Comparison of ENCODE assay signal across 14 mouse cellular contexts in genomic region chr3:96565105-96565504, GRCm38 (mm10). TPM values are rescaled to one million over a fixed set of nuclear protein-coding genes. Genes with fewer than 3 reads are reported as not detected.
A peak's percentile ranks its signal among the peaks of the same experiment; 100 is the strongest.
DNase-seq lines count a peak whose midpoint lies in the region; ATAC-seq and TF ChIP-seq lines count a peak whose summit lies in the region.
"Had no signal": no experiment of that assay in that cellular context is flagged by ENCODE, and none has a peak within 500 bp of the region (broad histone marks: within the 10 kb centered on the region; RNA-seq: fewer than 3 reads in every experiment).

No protein-coding gene starts in this region.

- no peak overlapping the region for H3K4me2 ChIP-seq in heart, embryonic 12.5 days
- H3K4me2 ChIP-seq in neural tube, embryonic 13.5 days = no peak overlapping the region
- peak overlapping the region; percentile 40; the same call in 1 of the 2 replicates for H3K4me2 ChIP-seq in intestine, postnatal 0 days (replicated peaks; ENCODE audit: low read depth)
- H3K4me2 ChIP-seq in stomach, postnatal 0 days (replicated peaks; ENCODE audit: low read depth) = no peak overlapping the region
- H3K4me2 ChIP-seq: hindbrain, embryonic 14.5 days had no signal

- no peak for TF ChIP-seq EP300 in stomach, postnatal 0 days (optimal IDR thresholded peaks at IDR 0.05)

- no peaks in the 10 kb centered on the region for H3K27me3 ChIP-seq in heart, embryonic 12.5 days (replicated peaks)
- H3K27me3 ChIP-seq in neural tube, embryonic 13.5 days = no peaks in the 10 kb centered on the region
- H3K27me3 ChIP-seq in intestine, postnatal 0 days (replicated peaks; ENCODE audit: control insufficient read depth, insufficient read depth, low read length) = no peaks in the 10 kb centered on the region
- H3K27me3 ChIP-seq in stomach, postnatal 0 days (ENCODE audit: control insufficient read depth, insufficient read depth, low read length) = no peaks in the 10 kb centered on the region
- H3K27me3 ChIP-seq in midbrain, embryonic 10.5 days (ENCODE audit: low read depth, poor library complexity, severe bottlenecking) = no peaks in the 10 kb centered on the region

- no peak for TF ChIP-seq CTCF in intestine, postnatal 0 days (IDR thresholded peaks at IDR 0.05; ENCODE audit: low read depth)
- TF ChIP-seq CTCF in stomach, postnatal 0 days (IDR thresholded peaks at IDR 0.05; ENCODE audit: low read depth) = no peak

- no peak overlapping the region for H3K4me3 ChIP-seq in heart, embryonic 12.5 days
- no peak overlapping the region for H3K4me3 ChIP-seq in neural tube, embryonic 13.5 days
- H3K4me3 ChIP-seq in intestine, postnatal 0 days (ENCODE audit: low read depth, low read length) = no peak overlapping the region
- no peak overlapping the region for H3K4me3 ChIP-seq in stomach, postnatal 0 days (ENCODE audit: low read depth, low read length)
- no peak overlapping the region for H3K4me3 ChIP-seq in midbrain, embryonic 10.5 days

- peaks cover 18% of the 10 kb centered on the region for H3K36me3 ChIP-seq in heart, embryonic 12.5 days
- H3K36me3 ChIP-seq in neural tube, embryonic 13.5 days = peaks cover 14% of the 10 kb centered on the region
- H3K36me3 ChIP-seq in intestine, postnatal 0 days (ENCODE audit: control insufficient read depth, insufficient read depth) = peaks cover 14% of the 10 kb centered on the region
- peaks cover 13% of the 10 kb centered on the region for H3K36me3 ChIP-seq in stomach, postnatal 0 days (ENCODE audit: control insufficient read depth, insufficient read depth, low read length)
- peaks cover 14% of the 10 kb centered on the region for H3K36me3 ChIP-seq in midbrain, embryonic 10.5 days

- H3K27ac ChIP-seq in heart, embryonic 12.5 days (ENCODE audit: poor library complexity, severe bottlenecking) = peak overlapping the region; percentile 82
- H3K27ac ChIP-seq in neural tube, embryonic 13.5 days (replicated peaks) = peak overlapping the region; percentile 34; the same call in 1 of the 2 replicates
- H3K27ac ChIP-seq in intestine, postnatal 0 days (ENCODE audit: low read depth, low read length) = peak overlapping the region; percentile 65
- H3K27ac ChIP-seq in stomach, postnatal 0 days (replicated peaks) = peak overlapping the region; percentile 87
- H3K27ac ChIP-seq in midbrain, embryonic 10.5 days (replicated peaks) = no peak overlapping the region
- H3K27ac ChIP-seq: hindbrain, embryonic 14.5 days had no signal

- H3K9me3 ChIP-seq in heart, embryonic 12.5 days (replicated peaks) = no peaks in the 10 kb centered on the region
- no peaks in the 10 kb centered on the region for H3K9me3 ChIP-seq in neural tube, embryonic 13.5 days
- no peaks in the 10 kb centered on the region for H3K9me3 ChIP-seq in intestine, postnatal 0 days (ENCODE audit: control insufficient read depth)
- H3K9me3 ChIP-seq in stomach, postnatal 0 days (ENCODE audit: control insufficient read depth, low read length) = no peaks in the 10 kb centered on the region
- no peaks in the 10 kb centered on the region for H3K9me3 ChIP-seq in midbrain, embryonic 10.5 days (replicated peaks)

- peaks cover 44% of the 10 kb centered on the region for H3K4me1 ChIP-seq in heart, embryonic 12.5 days (replicated peaks)
- H3K4me1 ChIP-seq in neural tube, embryonic 13.5 days (replicated peaks) = peaks cover 31% of the 10 kb centered on the region
- 0 out of 2 replicates have a peak, but pooled peaks cover 7% of the 10 kb centered on the region for H3K4me1 ChIP-seq in intestine, postnatal 0 days (replicated peaks; ENCODE audit: control insufficient read depth, insufficient read depth, low read length)
- H3K4me1 ChIP-seq in stomach, postnatal 0 days (replicated peaks; ENCODE audit: control insufficient read depth, insufficient read depth) = peaks cover 3% of the 10 kb centered on the region; the same call in 1 of the 2 replicates
- peaks cover 25% of the 10 kb centered on the region for H3K4me1 ChIP-seq in midbrain, embryonic 10.5 days

- no peak for DNase-seq in heart, postnatal 4 days
- no peak for DNase-seq in neural tube, embryonic 10.5 days (ENCODE audit: extremely low spot score, low spot score)
- no peak for DNase-seq in stomach, postnatal 0 days (ENCODE audit: low spot score)
- DNase-seq in MN1 (ENCODE audit: low spot score) = no peak
- no peak for DNase-seq in midbrain, embryonic 10.5 days (ENCODE audit: low spot score)
- DNase-seq: cerebellum, adult 11-12 months; right cerebral cortex, postnatal 14 days had no signal

- no peak for ATAC-seq in heart, embryonic 12.5 days (ENCODE audit: insufficient number of reproducible peaks, low FRiP score)
- no peak for ATAC-seq in neural tube, embryonic 13.5 days (ENCODE audit: low read depth)
- no peak for ATAC-seq in intestine, postnatal 0 days
- no peak for ATAC-seq in stomach, postnatal 0 days (ENCODE audit: low FRiP score, low TSS enrichment)

- 93% methylated on average over 3 of the region's 3 CpGs for WGBS in heart, embryonic 12.5 days
- 78% methylated on average over 3 of the region's 3 CpGs for WGBS in neural tube, embryonic 13.5 days
- 74% methylated on average over 3 of the region's 3 CpGs for WGBS in intestine, postnatal 0 days
- WGBS in stomach, postnatal 0 days = 90% methylated on average over 2 of the region's 3 CpGs
- WGBS in midbrain, embryonic 10.5 days = 81% methylated on average over 3 of the region's 3 CpGs

- H3K9ac ChIP-seq in heart, embryonic 12.5 days = no peak overlapping the region
- no peak overlapping the region for H3K9ac ChIP-seq in neural tube, embryonic 13.5 days
- H3K9ac ChIP-seq in intestine, postnatal 0 days (ENCODE audit: low read depth, low read length) = no peak overlapping the region
- H3K9ac ChIP-seq in stomach, postnatal 0 days (ENCODE audit: low read length) = no peak overlapping the region
- H3K9ac ChIP-seq: hindbrain, embryonic 14.5 days had no signal

RNA-seq across cellular contexts. Expression of gene Txnip, which starts 7.3 kb away (rescaled TPM):
- 144 and 150 TPM in 2 replicates for polyA plus RNA-seq in heart, embryonic 12.5 days (2016; fragmentation: Nextera tagmentation; extraction: Ambion mirVana)
- 100 to 1,000 TPM; 286 to 331 TPM for total RNA-seq in heart, postnatal 4 days (2021)
- polyA plus RNA-seq in neural tube, embryonic 13.5 days (2015; fragmentation: Nextera tagmentation; extraction: Ambion mirVana) = 74.7 and 78.0 TPM in 2 replicates
- 244 and 254 TPM in 2 replicates for polyA plus RNA-seq in intestine, postnatal 0 days (2015; fragmentation: Nextera tagmentation; extraction: Ambion mirVana)
- polyA plus RNA-seq in stomach, postnatal 0 days (2015; fragmentation: Nextera tagmentation; extraction: Ambion mirVana) = 273 and 276 TPM in 2 replicates
- polyA plus RNA-seq in midbrain, embryonic 10.5 days (2016; fragmentation: Nextera tagmentation; extraction: Ambion mirVana) = 31.5 and 41.7 TPM in 2 replicates

RNA-seq across cellular contexts. Expression of gene Gm16253, which starts 11.7 kb away (rescaled TPM):
- 1.6 and 2.4 TPM in 2 replicates for polyA plus RNA-seq in heart, embryonic 12.5 days (2016; fragmentation: Nextera tagmentation; extraction: Ambion mirVana)
- 1 to 10 TPM; 2.5 to 2.9 TPM for total RNA-seq in heart, postnatal 4 days (2021)
- polyA plus RNA-seq in neural tube, embryonic 13.5 days (2015; fragmentation: Nextera tagmentation; extraction: Ambion mirVana) = 1.2 and 1.8 TPM in 2 replicates
- 0.31 and 0.41 TPM in 2 replicates for polyA plus RNA-seq in intestine, postnatal 0 days (2015; fragmentation: Nextera tagmentation; extraction: Ambion mirVana)
- 0.18 and 0.46 TPM in 2 replicates for polyA plus RNA-seq in stomach, postnatal 0 days (2015; fragmentation: Nextera tagmentation; extraction: Ambion mirVana)
- polyA plus RNA-seq in midbrain, embryonic 10.5 days (2016; fragmentation: Nextera tagmentation; extraction: Ambion mirVana) = 0.62 and 1.6 TPM in 2 replicates
- total RNA-seq: layer of hippocampus, postnatal 25 days had no signal
- polyA plus RNA-seq: embryonic facial prominence, embryonic 11.5 days; thymus, adult 2 months had no signal

RNA-seq across cellular contexts. Expression of gene Polr3gl, which starts 28.9 kb away (rescaled TPM):
- polyA plus RNA-seq in heart, embryonic 12.5 days (2016; fragmentation: Nextera tagmentation; extraction: Ambion mirVana) = 39.2 and 39.3 TPM in 2 replicates
- 10 to 100 TPM; 20.4 to 24.0 TPM for total RNA-seq in heart, postnatal 4 days (2021)
- 41.0 and 42.8 TPM in 2 replicates for polyA plus RNA-seq in neural tube, embryonic 13.5 days (2015; fragmentation: Nextera tagmentation; extraction: Ambion mirVana)
- polyA plus RNA-seq in intestine, postnatal 0 days (2015; fragmentation: Nextera tagmentation; extraction: Ambion mirVana) = 16.4 and 18.7 TPM in 2 replicates
- 16.1 and 20.1 TPM in 2 replicates for polyA plus RNA-seq in stomach, postnatal 0 days (2015; fragmentation: Nextera tagmentation; extraction: Ambion mirVana)
- polyA plus RNA-seq in midbrain, embryonic 10.5 days (2016; fragmentation: Nextera tagmentation; extraction: Ambion mirVana) = 25.2 and 31.8 TPM in 2 replicates

RNA-seq across cellular contexts. Expression of gene Ankrd34a, which starts 31.3 kb away (rescaled TPM):
- 9.2 and 9.5 TPM in 2 replicates for polyA plus RNA-seq in heart, embryonic 12.5 days (2016; fragmentation: Nextera tagmentation; extraction: Ambion mirVana)
- 1 to 10 TPM; 1.8 to 3.1 TPM for total RNA-seq in heart, postnatal 4 days (2021)
- 11.0 and 12.6 TPM in 2 replicates for polyA plus RNA-seq in neural tube, embryonic 13.5 days (2015; fragmentation: Nextera tagmentation; extraction: Ambion mirVana)
- 0.92 and 1.3 TPM in 2 replicates for polyA plus RNA-seq in intestine, postnatal 0 days (2015; fragmentation: Nextera tagmentation; extraction: Ambion mirVana)
- 1.3 TPM in 2 replicates for polyA plus RNA-seq in stomach, postnatal 0 days (2015; fragmentation: Nextera tagmentation; extraction: Ambion mirVana)
- polyA plus RNA-seq in midbrain, embryonic 10.5 days (2016; fragmentation: Nextera tagmentation; extraction: Ambion mirVana) = 1.0 and 1.7 TPM in 2 replicates

RNA-seq across cellular contexts. Expression of gene Lix1l, which starts 35.8 kb away (rescaled TPM):
- polyA plus RNA-seq in heart, embryonic 12.5 days (2016; fragmentation: Nextera tagmentation; extraction: Ambion mirVana) = 5.1 and 5.2 TPM in 2 replicates
- 10 to 100 TPM; 53.1 to 56.6 TPM for total RNA-seq in heart, postnatal 4 days (2021)
- 6.0 and 7.6 TPM in 2 replicates for polyA plus RNA-seq in neural tube, embryonic 13.5 days (2015; fragmentation: Nextera tagmentation; extraction: Ambion mirVana)
- 2.2 and 2.4 TPM in 2 replicates for polyA plus RNA-seq in intestine, postnatal 0 days (2015; fragmentation: Nextera tagmentation; extraction: Ambion mirVana)
- 3.7 and 3.8 TPM in 2 replicates for polyA plus RNA-seq in stomach, postnatal 0 days (2015; fragmentation: Nextera tagmentation; extraction: Ambion mirVana)
- 5.3 and 5.7 TPM in 2 replicates for polyA plus RNA-seq in midbrain, embryonic 10.5 days (2016; fragmentation: Nextera tagmentation; extraction: Ambion mirVana)
